Mouse (Mus musculus) hindbrain, embryonic 16.5 days (tissue): ENCODE results near the gene Spata22. TPM values are rescaled to one million over a fixed set of nuclear protein-coding genes. Genes with fewer than 3 reads are reported as not detected.
"Not testable (repeated sequence)": the region's sequence is repeated elsewhere in the genome, so short reads cannot be mapped to it uniquely, and the experiment has no call there.

Source experiments
- ATAC-seq: fragments of 200-750 bp; cut with Nextera tagmentation; 2 replicates; pipeline ENCODE4 v1.8.0; 2017; ENCODE audit warnings: moderate TSS enrichment, moderate library complexity
- H3K27ac ChIP-seq: fragments of 300-500 bp; sonication (generic); 2 replicates; pipeline ENCODE4 v1.5.1; 2014; ENCODE audit warnings: low read depth, mild to moderate bottlenecking, control low read depth, low read length, moderate library complexity
- H3K27me3 ChIP-seq: fragments of 300-500 bp; sonication (generic); replicated peaks from 2 replicates; pipeline ENCODE4 v1.6.1; 2014; ENCODE audit warnings: low read length; ENCODE audit not compliant: control insufficient read depth, insufficient read depth
- H3K36me3 ChIP-seq: fragments of 300-500 bp; sonication (generic); 2 replicates; pipeline ENCODE4 v1.6.1; 2014; ENCODE audit warnings: mild to moderate bottlenecking, low read length, moderate library complexity, mixed read lengths; ENCODE audit not compliant: control insufficient read depth, insufficient read depth
- H3K4me1 ChIP-seq: fragments of 300-500 bp; sonication (generic); 2 replicates; pipeline ENCODE4 v1.6.1; 2014; ENCODE audit warnings: low read depth, low read length; ENCODE audit not compliant: control insufficient read depth, insufficient read depth
- H3K4me2 ChIP-seq: fragments of 300-500 bp; sonication (generic); 2 replicates; pipeline ENCODE4 v1.6.1; 2014; ENCODE audit warnings: mild to moderate bottlenecking, low read length, control low read depth, moderate library complexity
- H3K4me3 ChIP-seq: fragments of 300-500 bp; sonication (generic); 2 replicates; pipeline ENCODE4 v1.5.1; 2014; ENCODE audit warnings: mild to moderate bottlenecking, low read length, control low read depth, moderate library complexity
- H3K9ac ChIP-seq: fragments of 300-500 bp; sonication (generic); 2 replicates; pipeline ENCODE4 v1.6.1; 2014; ENCODE audit warnings: low read depth, mild to moderate bottlenecking, control low read depth, low read length, moderate library complexity
- H3K9me3 ChIP-seq: fragments of 300-500 bp; sonication (generic); 2 replicates; pipeline ENCODE4 v1.6.1; 2014; ENCODE audit warnings: mild to moderate bottlenecking, low read length, moderate library complexity; ENCODE audit not compliant: control insufficient read depth
- WGBS: fragments of 180-500 bp; shearing (Covaris S2); extraction: QIAGEN DNeasy Blood & Tissue Kit; methylation state at CpG from one replicate; pipeline ENCODE4 v1.1.7; 2014; 5-methylcytosine and 5-hydroxymethylcytosine counted together
- polyA plus RNA-seq: library from polyadenylated mRNA; unstranded; fragments of >200 nt; fragmentation: Nextera tagmentation; extraction: Ambion mirVana; gene quantifications from 2 replicates; pipeline ENCODE4 v1.2.1, GENCODE M21; 2015

Spata22 gene
- 0.12 and 0.20 TPM in 2 replicates for polyA plus RNA-seq

DNA sequence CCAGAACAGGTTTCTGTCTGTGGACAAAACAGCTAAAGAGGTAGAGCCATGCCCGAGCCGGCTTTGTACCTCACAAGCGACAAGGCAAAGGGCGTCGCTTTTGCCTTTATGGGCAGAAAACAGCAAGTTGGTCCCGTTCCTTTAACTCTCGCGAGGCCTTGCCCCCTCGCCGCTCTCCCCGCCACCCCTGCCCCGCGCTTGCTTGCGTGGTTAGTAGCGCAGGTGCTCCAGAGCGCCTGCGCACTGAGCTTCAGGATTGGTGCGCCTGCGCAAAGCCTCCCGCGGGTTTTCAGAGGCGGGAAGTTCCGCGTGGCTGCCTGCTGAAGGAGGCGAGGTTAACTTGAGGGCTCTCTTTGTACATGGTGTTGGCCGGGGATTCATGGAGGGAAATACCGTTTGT, at the start of gene Spata22, which contains the start of the genes Aspa and Gm49340:
TSS of gene Spata22 (plus strand) at position 300 of the 400 bp plus-strand sequence.
TSS of gene Aspa (minus strand) at position 155 of the 400 bp plus-strand sequence.
TSS of gene Gm49340 (plus strand) at position 300 of the 400 bp plus-strand sequence.
- no peaks in the 10 kb centered on the region for H3K36me3 ChIP-seq
- H3K27me3 ChIP-seq: no peaks in the 10 kb centered on the region
- H3K27ac ChIP-seq: no peak within 1 kb of the TSS
- H3K4me3 ChIP-seq: no peak within 1 kb of the TSS
- H3K4me2 ChIP-seq: no peak within 1 kb of the TSS
- no peaks in the 10 kb centered on the region for H3K4me1 ChIP-seq
- H3K9me3 ChIP-seq: peaks cover 4% of the 10 kb centered on the region; the same call in 1 of the 2 replicates
- whole genome bisulfite sequencing: 82% methylated on average over 27 of the region's 27 CpGs
- H3K9ac ChIP-seq: no peak within 1 kb of the TSS
- ATAC-seq: no peak

DNA sequence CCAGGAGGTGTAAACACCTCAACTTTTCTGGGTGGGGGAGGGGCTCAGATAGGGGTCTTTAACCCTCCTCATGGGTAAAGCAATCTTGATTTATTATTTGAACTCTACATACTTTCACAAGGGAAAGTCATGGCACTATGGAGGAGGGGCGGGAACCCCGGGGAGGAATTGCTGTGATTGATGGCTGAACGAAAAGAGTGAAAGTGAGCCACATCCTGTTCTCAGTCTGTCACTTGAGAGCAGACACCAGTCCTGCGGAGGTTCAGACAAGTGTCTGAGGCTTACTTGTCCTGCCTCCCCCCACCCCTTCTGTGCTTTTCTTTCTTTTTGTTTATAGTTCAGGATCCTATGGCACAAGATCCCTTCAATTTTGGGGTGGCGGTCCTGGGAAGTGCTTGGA, 48.8 kb upstream of the Spata22 start:
- no peaks in the 10 kb centered on the region for H3K36me3 ChIP-seq
- no peak overlapping the region for H3K27ac ChIP-seq
- no peak overlapping the region for H3K4me2 ChIP-seq
- no peaks in the 10 kb centered on the region for H3K9me3 ChIP-seq
- H3K4me1 ChIP-seq: no peaks in the 10 kb centered on the region
- no peak for ATAC-seq
- H3K4me3 ChIP-seq: no peak overlapping the region
- no peak overlapping the region for H3K9ac ChIP-seq
- 55% methylated on average over 5 of the region's 5 CpGs for WGBS
- H3K27me3 ChIP-seq: no peaks in the 10 kb centered on the region

DNA sequence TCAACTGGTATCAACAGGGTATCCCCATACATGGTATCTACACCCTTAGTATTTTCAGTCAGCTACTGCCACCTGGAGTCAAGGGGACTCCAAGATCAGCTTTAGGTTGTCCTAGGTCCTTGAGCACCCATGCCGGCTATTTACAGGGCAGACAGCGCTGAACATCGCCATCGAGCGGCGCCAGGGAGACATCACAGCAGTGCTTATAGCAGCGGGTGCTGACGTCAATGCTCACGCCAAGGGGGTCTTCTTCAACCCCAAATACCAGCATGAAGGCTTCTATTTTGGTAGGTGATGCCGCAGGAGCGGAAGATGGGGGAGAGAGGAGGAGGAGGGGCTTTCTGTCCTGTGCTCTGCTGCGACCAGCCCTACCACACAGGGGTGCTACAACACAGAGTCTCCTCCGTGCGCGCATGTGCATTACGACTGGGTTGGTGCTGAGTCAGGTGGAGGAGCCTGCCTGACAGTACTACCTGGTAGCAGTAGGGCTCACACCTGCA, 48.0 kb upstream of the Spata22 start:
- peak overlapping the region; percentile 66 for H3K4me2 ChIP-seq
- peak overlapping the region; percentile 43 for H3K4me3 ChIP-seq
- H3K9ac ChIP-seq: peak overlapping the region; percentile 61
- H3K36me3 ChIP-seq: no peaks in the 10 kb centered on the region
- WGBS: under 1% methylated on average over 16 of the region's 16 CpGs
- no peaks in the 10 kb centered on the region for H3K9me3 ChIP-seq
- ATAC-seq: peak; percentile 98
- 0 out of 2 replicates have a peak overlapping the region, but pooled peaks have one; percentile 42 for H3K27ac ChIP-seq
- H3K27me3 ChIP-seq: no peaks in the 10 kb centered on the region
- H3K4me1 ChIP-seq: no peaks in the 10 kb centered on the region

DNA sequence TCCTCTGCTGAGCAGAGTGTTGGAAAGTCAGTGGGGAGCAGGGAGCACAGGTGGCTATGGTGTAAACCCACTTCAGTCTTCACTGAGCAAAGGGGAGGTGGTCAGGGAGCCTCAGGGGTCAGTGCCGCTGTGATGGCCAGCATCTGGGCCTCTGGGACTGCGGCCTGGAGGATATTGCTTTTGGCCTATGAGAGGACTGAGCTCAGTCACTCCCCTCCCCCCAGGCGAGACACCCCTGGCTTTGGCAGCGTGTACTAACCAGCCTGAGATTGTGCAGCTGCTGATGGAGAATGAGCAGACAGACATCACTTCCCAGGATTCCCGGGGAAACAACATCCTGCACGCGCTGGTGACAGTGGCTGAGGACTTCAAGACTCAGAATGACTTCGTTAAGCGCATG, 46.2 kb upstream of the Spata22 start:
- Histone ChIP-seq H3K9me3 (no peaks in the 10 kb centered on the region), H3K4me3 (no peak overlapping the region), H3K4me1 (no peaks in the 10 kb centered on the region), H3K27me3 (no peaks in the 10 kb centered on the region), H3K27ac (no peak overlapping the region), H3K4me2 (no peak overlapping the region), H3K9ac (no peak overlapping the region), H3K36me3 (no peaks in the 10 kb centered on the region)
- WGBS: 88% methylated on average over 9 of the region's 9 CpGs
- ATAC-seq: no peak

DNA sequence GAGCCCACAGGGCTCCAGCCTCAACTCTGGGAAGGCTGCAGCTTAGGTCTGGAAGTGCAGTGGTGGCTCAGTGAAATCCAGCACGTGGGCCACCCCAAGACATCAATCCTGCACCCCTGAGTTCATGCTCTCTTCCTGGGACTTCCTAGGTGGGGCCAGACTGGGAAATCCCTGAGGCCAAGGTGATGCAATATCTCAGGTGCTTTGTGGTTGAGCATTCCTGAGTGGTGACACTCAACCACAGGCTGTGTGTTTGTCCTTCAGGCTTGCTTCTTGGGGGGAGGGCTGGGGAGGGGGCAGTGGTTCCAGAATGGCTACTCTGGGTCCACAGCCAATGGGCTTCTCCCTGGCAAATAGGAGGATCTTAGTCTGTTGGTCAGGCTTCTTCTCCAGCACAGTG, 45.6 kb upstream of the Spata22 start:
- H3K9ac ChIP-seq: no peak overlapping the region
- no peak overlapping the region for H3K27ac ChIP-seq
- no peaks in the 10 kb centered on the region for H3K36me3 ChIP-seq
- H3K4me2 ChIP-seq: no peak overlapping the region
- no CpG with 5 or more reads among the region's 1 CpGs for WGBS
- no peak overlapping the region for H3K4me3 ChIP-seq
- no peak for ATAC-seq
- H3K27me3 ChIP-seq: no peaks in the 10 kb centered on the region
- no peaks in the 10 kb centered on the region for H3K4me1 ChIP-seq
- H3K9me3 ChIP-seq: no peaks in the 10 kb centered on the region

DNA sequence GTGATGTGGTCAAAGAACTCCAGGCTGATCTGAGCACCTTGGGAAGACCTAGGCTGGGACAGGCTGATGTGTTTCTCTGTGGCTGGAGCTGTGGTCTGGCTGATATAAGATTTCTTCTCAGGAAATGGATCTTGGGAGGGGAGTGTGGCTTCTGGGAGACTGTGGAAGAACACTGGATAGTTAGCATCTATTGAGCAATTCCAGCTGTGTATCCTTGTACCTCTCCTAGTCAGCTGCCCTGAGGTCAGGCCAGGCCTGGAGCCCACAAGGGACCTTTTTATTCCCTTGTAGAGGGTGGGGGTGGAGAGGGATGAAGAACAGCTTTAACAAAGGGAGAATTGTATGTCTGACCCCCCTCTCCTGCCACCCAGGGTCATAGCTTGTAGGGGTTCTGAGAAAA, 45.2 kb upstream of the Spata22 start:
- ATAC-seq: no peak
- Histone ChIP-seq H3K27ac (no peak overlapping the region), H3K4me1 (no peaks in the 10 kb centered on the region), H3K9me3 (no peaks in the 10 kb centered on the region), H3K4me2 (no peak overlapping the region), H3K36me3 (no peaks in the 10 kb centered on the region), H3K27me3 (no peaks in the 10 kb centered on the region), H3K9ac (no peak overlapping the region), H3K4me3 (no peak overlapping the region)

DNA sequence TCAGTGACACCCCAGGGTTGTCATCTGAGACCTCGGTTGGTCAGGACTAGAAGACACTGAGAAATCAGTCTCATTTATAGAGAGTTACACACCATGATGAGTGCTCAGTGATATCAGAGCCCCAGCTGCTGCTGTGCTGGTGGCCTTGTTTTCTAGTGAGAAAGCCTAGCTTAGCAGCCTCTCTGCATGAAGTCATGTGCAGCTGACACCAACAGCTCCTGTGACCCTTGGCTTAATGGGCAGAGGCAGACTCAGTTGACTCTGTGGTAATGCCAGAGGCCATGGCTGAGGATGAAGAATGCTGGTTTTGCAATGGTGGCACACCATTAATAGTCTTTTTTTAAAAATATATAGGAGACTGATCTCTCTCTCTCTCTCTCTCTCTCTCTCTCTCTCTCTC, 39.9 kb upstream of the Spata22 start:
- H3K27ac ChIP-seq: no peak overlapping the region
- no peaks in the 10 kb centered on the region for H3K36me3 ChIP-seq
- no peak overlapping the region for H3K9ac ChIP-seq
- no peak overlapping the region for H3K4me2 ChIP-seq
- no peaks in the 10 kb centered on the region for H3K9me3 ChIP-seq
- H3K27me3 ChIP-seq: no peaks in the 10 kb centered on the region
- ATAC-seq: no peak
- 78% methylated on average over 1 of the region's 1 CpGs for WGBS
- no peak overlapping the region for H3K4me3 ChIP-seq
- H3K4me1 ChIP-seq: no peaks in the 10 kb centered on the region

DNA sequence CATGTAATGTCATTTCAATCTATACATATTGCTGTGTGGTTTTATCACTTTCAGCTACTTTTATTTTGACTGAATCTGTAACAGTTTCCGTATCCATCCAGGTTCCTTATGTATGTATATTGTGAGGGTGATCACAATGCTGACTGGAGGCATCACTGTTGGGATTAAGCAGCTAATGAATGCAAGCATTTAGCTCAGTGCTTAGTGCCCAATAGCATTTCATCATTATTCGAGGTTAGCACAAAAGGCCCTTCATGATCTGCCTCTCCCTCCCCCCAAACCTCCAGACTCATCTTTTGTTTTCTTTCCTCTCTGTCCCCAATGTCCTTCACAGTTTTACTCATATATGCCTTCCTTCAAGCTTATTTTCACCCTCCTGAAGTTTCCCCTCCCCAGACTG, 26.4 kb upstream of the Spata22 start:
- H3K4me1 ChIP-seq: no peaks in the 10 kb centered on the region
- H3K27ac ChIP-seq: no peak overlapping the region
- H3K36me3 ChIP-seq: no peaks in the 10 kb centered on the region
- H3K27me3 ChIP-seq: no peaks in the 10 kb centered on the region
- H3K4me3 ChIP-seq: no peak overlapping the region
- H3K9me3 ChIP-seq: no peaks in the 10 kb centered on the region
- 28% methylated on average over 2 of the region's 2 CpGs for WGBS
- no peak overlapping the region for H3K9ac ChIP-seq
- no peak for ATAC-seq
- no peak overlapping the region for H3K4me2 ChIP-seq

DNA sequence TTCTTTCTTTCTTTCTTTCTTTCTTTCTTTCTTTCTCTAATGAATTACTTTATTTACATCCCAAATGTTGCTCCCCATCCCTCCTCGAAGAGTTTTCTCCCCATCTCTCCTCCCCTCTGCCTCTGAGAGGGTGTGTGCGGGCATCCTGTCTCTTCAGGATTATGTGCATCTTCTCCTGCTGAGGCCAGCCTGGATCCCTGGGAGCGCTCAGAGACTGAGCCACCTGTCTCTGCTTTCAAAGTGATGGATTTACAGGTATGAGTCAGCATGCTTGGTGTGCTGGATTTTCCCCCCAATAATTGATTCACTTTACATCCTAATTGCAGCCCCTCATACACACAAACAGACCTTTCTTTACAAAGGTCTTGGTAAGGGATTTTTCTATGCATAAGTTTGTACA, 13.6 kb upstream of the Spata22 start:
- Histone ChIP-seq H3K4me3 (no peak overlapping the region), H3K4me2 (no peak overlapping the region), H3K9ac (no peak overlapping the region), H3K27me3 (no peaks in the 10 kb centered on the region), H3K27ac (no peak overlapping the region), H3K36me3 (no peaks in the 10 kb centered on the region), H3K4me1 (no peaks in the 10 kb centered on the region), H3K9me3 (no peaks in the 10 kb centered on the region)
- WGBS: 48% methylated on average over 3 of the region's 3 CpGs
- no peak for ATAC-seq

DNA sequence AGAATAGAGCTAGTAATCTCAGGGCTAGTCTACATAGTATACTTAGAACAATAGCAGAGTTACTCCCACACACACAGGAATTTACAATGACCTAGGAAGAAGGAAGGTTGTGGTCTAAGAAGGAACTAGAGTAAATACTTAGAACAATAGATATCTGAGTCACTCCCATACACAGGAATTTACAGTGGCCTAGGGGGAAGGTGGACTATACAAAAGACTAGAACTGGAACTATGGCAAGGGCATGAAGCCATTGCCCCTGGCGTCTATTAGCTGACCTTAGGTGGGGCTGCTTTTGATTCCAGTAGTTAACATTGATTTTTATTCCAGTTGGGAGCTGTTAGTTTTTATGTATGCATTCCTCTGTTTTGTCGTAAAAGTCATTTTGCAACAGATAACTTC, 11.0 kb upstream of the Spata22 start:
- 92% methylated on average over 2 of the region's 2 CpGs for WGBS
- ATAC-seq, H3K9me3 ChIP-seq, H3K4me1 ChIP-seq, H3K4me3 ChIP-seq, H3K27me3 ChIP-seq, H3K9ac ChIP-seq, H3K27ac ChIP-seq, H3K4me2 ChIP-seq, H3K36me3 ChIP-seq: not testable (repeated sequence)
